Mouse (Mus musculus) lung, embryonic 16.5 days (tissue): Measurements from ENCODE around the gene Rnf183. TPM values are rescaled to one million over a fixed set of nuclear protein-coding genes. Genes with fewer than 3 reads are reported as not detected.
A peak's percentile ranks its signal among the peaks of the same experiment; 100 is the strongest.
"Not testable (repeated sequence)": the region's sequence is repeated elsewhere in the genome, so short reads cannot be mapped to it uniquely, and the experiment has no call there.

Experiments used
- ATAC-seq: fragments of 200-750 bp; cut with Nextera tagmentation; 2 replicates; pipeline ENCODE4 v1.8.0; 2017; ENCODE audit warnings: low read depth, mild to moderate bottlenecking, moderate library complexity
- H3K27ac ChIP-seq: fragments of 300-500 bp; sonication (generic); 2 replicates; pipeline ENCODE4 v1.5.1; 2014; ENCODE audit warnings: mild to moderate bottlenecking, control low read depth, low read length
- H3K27me3 ChIP-seq: fragments of 300-500 bp; sonication (generic); 2 replicates; pipeline ENCODE4 v1.6.1; 2014; ENCODE audit warnings: low read depth, low read length, mixed read lengths; ENCODE audit not compliant: control insufficient read depth, insufficient read depth
- H3K36me3 ChIP-seq: fragments of 300-500 bp; sonication (generic); 2 replicates; pipeline ENCODE4 v1.6.1; 2014; ENCODE audit warnings: low read length; ENCODE audit not compliant: control insufficient read depth, insufficient read depth
- H3K4me1 ChIP-seq: fragments of 300-500 bp; sonication (generic); replicated peaks from 2 replicates; pipeline ENCODE4 v1.6.1; 2014; ENCODE audit warnings: low read length, mixed read lengths; ENCODE audit not compliant: control insufficient read depth, insufficient read depth
- H3K4me2 ChIP-seq: fragments of 300-500 bp; sonication (generic); 2 replicates; pipeline ENCODE4 v1.6.1; 2014; ENCODE audit warnings: low read depth, low read length, control low read depth
- H3K4me3 ChIP-seq: fragments of 300-500 bp; sonication (generic); 2 replicates; pipeline ENCODE4 v1.5.1; 2014; ENCODE audit warnings: mild to moderate bottlenecking, low read length, control low read depth
- H3K9ac ChIP-seq: fragments of 300-500 bp; sonication (generic); 2 replicates; pipeline ENCODE4 v1.6.1; 2014; ENCODE audit warnings: low read length, control low read depth
- H3K9me3 ChIP-seq: fragments of 300-500 bp; sonication (generic); 2 replicates; pipeline ENCODE4 v1.6.1; 2016; ENCODE audit warnings: low read length; ENCODE audit not compliant: control insufficient read depth
- WGBS: fragments of 180-500 bp; shearing (Covaris S2); extraction: QIAGEN DNeasy Blood & Tissue Kit; methylation state at CpG from one replicate; pipeline ENCODE4 v1.1.7; 2014; 5-methylcytosine and 5-hydroxymethylcytosine counted together
- polyA plus RNA-seq: library from polyadenylated mRNA; unstranded; fragments of >200 nt; fragmentation: Nextera tagmentation; extraction: Ambion mirVana; gene quantifications from 2 replicates; pipeline ENCODE4 v1.2.1, GENCODE M21; 2015

Rnf183 gene
- polyA plus RNA-seq: 0.14 TPM in 1 of 2 replicates, not detected in the other

GRCm38 (mm10) chr4:62435081-62435480 is at the start of gene Rnf183:
TSS of gene Rnf183 (minus strand) at chr4:62435252.
- WGBS: 75% methylated on average over 6 of the region's 6 CpGs

GRCm38 (mm10) chr4:62480709-62481605 is 45.9 kb upstream of the Rnf183 start:
- H3K4me3 ChIP-seq: peak overlapping the region; percentile 65
- 27% methylated on average over 10 of the region's 10 CpGs for WGBS
- ATAC-seq: no peak

More at GRCm38 (mm10) chr4:62435081-62435480, at the start of gene Rnf183:
- no peak for ATAC-seq
- H3K27ac ChIP-seq: no peak within 1 kb of the TSS
- H3K36me3 ChIP-seq: no peaks in the 10 kb centered on the region
- H3K27me3 ChIP-seq: no peaks in the 10 kb centered on the region
- no peaks in the 10 kb centered on the region for H3K9me3 ChIP-seq
- H3K9ac ChIP-seq: no peak within 1 kb of the TSS
- H3K4me2 ChIP-seq: no peak within 1 kb of the TSS
- H3K4me3 ChIP-seq: no peak within 1 kb of the TSS
- H3K4me1 ChIP-seq: no peaks in the 10 kb centered on the region

GRCm38 (mm10) chr4:62479937-62480708 is 45.1 kb upstream of the Rnf183 start, which contains the start of gene Bspry:
TSS of gene Bspry (plus strand) at chr4:62480053.
- Histone ChIP-seq H3K4me3 (peak within 1 kb of the TSS; percentile 65), H3K36me3 (no peaks in the 10 kb centered on the region), H3K4me1 (peaks cover 15% of the 10 kb centered on the region), H3K27me3 (peaks cover 2% of the 10 kb centered on the region; the same call in 1 of the 2 replicates), H3K9me3 (no peaks in the 10 kb centered on the region), H3K9ac (peak within 1 kb of the TSS; percentile 73), H3K4me2 (peak within 1 kb of the TSS; percentile 79), H3K27ac (peak within 1 kb of the TSS; percentile 84)
- 1% methylated on average over 70 of the region's 71 CpGs for WGBS
- peak; percentile 79 for ATAC-seq

More at GRCm38 (mm10) chr4:62480709-62481605, 45.9 kb upstream of the Rnf183 start:
- Histone ChIP-seq H3K9me3 (no peaks in the 10 kb centered on the region), H3K36me3 (no peaks in the 10 kb centered on the region), H3K27ac (peak overlapping the region; percentile 56), H3K27me3 (peaks cover 2% of the 10 kb centered on the region; the same call in 1 of the 2 replicates), H3K9ac (peak overlapping the region; percentile 43; the same call in 1 of the 2 replicates), H3K4me2 (peak overlapping the region; percentile 79), H3K4me1 (peaks cover 15% of the 10 kb centered on the region)

GRCm38 (mm10) chr4:62479593-62479936 is 44.5 kb upstream of the Rnf183 start:
- H3K4me1 ChIP-seq: peaks cover 15% of the 10 kb centered on the region
- peak overlapping the region; percentile 73; the same call in 1 of the 2 replicates for H3K9ac ChIP-seq
- 0 out of 2 replicates have a peak overlapping the region, but pooled peaks have one; percentile 38 for H3K27ac ChIP-seq
- peak overlapping the region; percentile 65 for H3K4me3 ChIP-seq
- peak overlapping the region; percentile 79 for H3K4me2 ChIP-seq
- not testable (repeated sequence) for H3K36me3 ChIP-seq, ATAC-seq, H3K9me3 ChIP-seq, H3K27me3 ChIP-seq
- 12% methylated on average over 11 of the region's 11 CpGs for WGBS

GRCm38 (mm10) chr4:62477542-62478244 is 42.6 kb upstream of the Rnf183 start:
- Histone ChIP-seq H3K9me3 (no peaks in the 10 kb centered on the region), H3K4me2 (no peak overlapping the region), H3K27ac (peak overlapping the region; percentile 91), H3K4me3 (no peak overlapping the region), H3K27me3 (peaks cover 2% of the 10 kb centered on the region; the same call in 1 of the 2 replicates), H3K36me3 (no peaks in the 10 kb centered on the region), H3K4me1 (peaks cover 15% of the 10 kb centered on the region), H3K9ac (no peak overlapping the region)
- WGBS: 51% methylated on average over 6 of the region's 6 CpGs
- ATAC-seq: peak; percentile 79

GRCm38 (mm10) chr4:62475793-62476192 is 40.7 kb upstream of the Rnf183 start:
- Histone ChIP-seq H3K4me2 (no peak overlapping the region), H3K9me3 (no peaks in the 10 kb centered on the region), H3K9ac (no peak overlapping the region), H3K4me3 (no peak overlapping the region), H3K4me1 (peaks cover 15% of the 10 kb centered on the region), H3K36me3 (no peaks in the 10 kb centered on the region), H3K27ac (peak overlapping the region; percentile 36), H3K27me3 (peaks cover 2% of the 10 kb centered on the region; the same call in 1 of the 2 replicates)
- WGBS: 58% methylated on average over 6 of the region's 6 CpGs
- ATAC-seq: no peak

- ATAC-seq: no peak
Observed at GRCm38 (mm10) chr4:62475131-62475530, 40.1 kb upstream of the Rnf183 start.

GRCm38 (mm10) chr4:62472071-62472470 is 37.0 kb upstream of the Rnf183 start:
- no peak overlapping the region for H3K4me2 ChIP-seq
- H3K4me1 ChIP-seq: 0 out of 2 replicates have a peak, but pooled peaks cover 9% of the 10 kb centered on the region
- no peak overlapping the region for H3K9ac ChIP-seq
- H3K36me3 ChIP-seq: peaks cover 5% of the 10 kb centered on the region
- H3K27ac ChIP-seq: no peak overlapping the region
- ATAC-seq: no peak
- no peak overlapping the region for H3K4me3 ChIP-seq
- no peaks in the 10 kb centered on the region for H3K9me3 ChIP-seq
- H3K27me3 ChIP-seq: no peaks in the 10 kb centered on the region
- 98% methylated on average over 2 of the region's 2 CpGs for WGBS

More at GRCm38 (mm10) chr4:62475131-62475530, 40.1 kb upstream of the Rnf183 start:
- H3K27me3 ChIP-seq: peaks cover 2% of the 10 kb centered on the region; the same call in 1 of the 2 replicates
- peak overlapping the region; percentile 36 for H3K27ac ChIP-seq
- H3K4me3 ChIP-seq: no peak overlapping the region
- H3K9ac ChIP-seq: no peak overlapping the region
- no peaks in the 10 kb centered on the region for H3K36me3 ChIP-seq
- WGBS: 56% methylated on average over 2 of the region's 2 CpGs
- H3K4me1 ChIP-seq: peaks cover 19% of the 10 kb centered on the region
- H3K9me3 ChIP-seq: no peaks in the 10 kb centered on the region
- no peak overlapping the region for H3K4me2 ChIP-seq
